Mouse (Mus musculus) midbrain, postnatal 0 days (tissue): ENCODE measurements around the gene Rfk. TPM values are rescaled to one million over a fixed set of nuclear protein-coding genes. Genes with fewer than 3 reads are reported as not detected.

Experiments used
- ATAC-seq: fragments of 200-750 bp; cut with Nextera tagmentation; 2 replicates; pipeline ENCODE4 v1.8.0; 2017; ENCODE audit warnings: moderate number of reproducible peaks, mild to moderate bottlenecking, moderate TSS enrichment, moderate library complexity; ENCODE audit not compliant: low FRiP score
- DNase-seq: peaks from one replicate; pipeline ENCODE4 v3.0.0-alpha.2; 2015; ENCODE audit warnings: low spot score
- H3K27ac ChIP-seq: fragments of 300-500 bp; sonication (generic); 2 replicates; pipeline ENCODE4 v1.5.1; 2014; ENCODE audit warnings: low read depth, mild to moderate bottlenecking, low read length, mixed read lengths
- H3K27me3 ChIP-seq: fragments of 300-500 bp; sonication (generic); 2 replicates; pipeline ENCODE4 v1.6.1; 2014; ENCODE audit warnings: low read length, control low read depth, mixed read lengths; ENCODE audit not compliant: insufficient read depth
- H3K36me3 ChIP-seq: fragments of 300-500 bp; sonication (generic); 2 replicates; pipeline ENCODE4 v1.6.1; 2014; ENCODE audit warnings: low read length, control low read depth, mixed read lengths; ENCODE audit not compliant: insufficient read depth
- H3K4me1 ChIP-seq: fragments of 300-500 bp; sonication (generic); 2 replicates; pipeline ENCODE4 v1.6.1; 2014; ENCODE audit warnings: mild to moderate bottlenecking, control low read depth, antibody characterized with exemption, low read length, mixed read lengths; ENCODE audit not compliant: insufficient read depth
- H3K4me2 ChIP-seq: fragments of 300-500 bp; sonication (generic); 2 replicates; pipeline ENCODE4 v1.6.1; 2014; ENCODE audit warnings: low read depth, mild to moderate bottlenecking, low read length, mixed read lengths; ENCODE audit not compliant: poor library complexity, severe bottlenecking
- H3K4me3 ChIP-seq: fragments of 300-500 bp; sonication (generic); 2 replicates; pipeline ENCODE4 v1.5.1; 2014; ENCODE audit warnings: low read depth, mild to moderate bottlenecking, low read length, moderate library complexity
- H3K9ac ChIP-seq: fragments of 300-500 bp; sonication (generic); replicated peaks from 2 replicates; pipeline ENCODE4 v1.6.1; 2014; ENCODE audit warnings: mild to moderate bottlenecking, low read length, moderate library complexity, mixed read lengths; ENCODE audit not compliant: poor library complexity, severe bottlenecking
- H3K9me3 ChIP-seq: fragments of 300-500 bp; sonication (generic); 2 replicates; pipeline ENCODE4 v1.6.1; 2016; ENCODE audit warnings: low read length, control low read depth
- CTCF ChIP-seq: IDR thresholded peaks from 2 replicates; pipeline ENCODE4 v1.5.1; 2016; ENCODE audit warnings: antibody characterized with exemption, mild to moderate bottlenecking
- WGBS: fragments of 180-500 bp; shearing (Covaris S2); extraction: QIAGEN DNeasy Blood & Tissue Kit; methylation state at CpG from one replicate; pipeline ENCODE4 v1.1.7; 2014; 5-methylcytosine and 5-hydroxymethylcytosine counted together
- polyA plus RNA-seq: library from polyadenylated mRNA; unstranded; fragments of >200 nt; fragmentation: Nextera tagmentation; extraction: Ambion mirVana; gene quantifications from 2 replicates; pipeline ENCODE4 v1.2.1, GENCODE M21; 2015
- total RNA-seq: library from RNA; depleted of rRNA; stranded (reverse); fragments of >200 nt; gene quantifications from 2 replicates; pipeline ENCODE4 v1.2.3, GENCODE M21; 2014

Gene Rfk
- total and polyA plus RNA-seq, 2 experiments from 2014 or later = 51.6 to 84.9 TPM

GRCm38 (mm10) chr19:17354797-17355196, 39.0 kb upstream of the Rfk start:
- Histone ChIP-seq H3K27me3 (peaks cover 16% of the 10 kb centered on the region; the same call in 1 of the 2 replicates), H3K4me1 (no peaks in the 10 kb centered on the region; the same call in 1 of the 2 replicates), H3K9me3 (no peaks in the 10 kb centered on the region), H3K4me3 (no peak overlapping the region), H3K4me2 (no peak overlapping the region), H3K9ac (no peak overlapping the region), H3K36me3 (no peaks in the 10 kb centered on the region), H3K27ac (no peak overlapping the region)
- ATAC-seq (no peak), DNase-seq (no peak)
- TF ChIP-seq CTCF = no peak
- 77% methylated on average over 4 of the region's 4 CpGs for WGBS

GRCm38 (mm10) chr19:17355361-17355760, 38.5 kb upstream of the Rfk start:
- Histone ChIP-seq H3K4me1 (no peaks in the 10 kb centered on the region; the same call in 1 of the 2 replicates), H3K9ac (no peak overlapping the region), H3K4me2 (no peak overlapping the region), H3K9me3 (no peaks in the 10 kb centered on the region), H3K36me3 (no peaks in the 10 kb centered on the region), H3K27me3 (peaks cover 16% of the 10 kb centered on the region; the same call in 1 of the 2 replicates), H3K4me3 (no peak overlapping the region), H3K27ac (no peak overlapping the region)
- DNase-seq (no peak), ATAC-seq (no peak)
- 38% methylated on average over 4 of the region's 4 CpGs for WGBS
- TF ChIP-seq CTCF = no peak

- Histone ChIP-seq H3K9ac (no peak overlapping the region), H3K4me3 (peak overlapping the region; percentile 36), H3K4me1 (no peaks in the 10 kb centered on the region; the same call in 1 of the 2 replicates), H3K9me3 (no peaks in the 10 kb centered on the region), H3K27me3 (peaks cover 16% of the 10 kb centered on the region; the same call in 1 of the 2 replicates), H3K4me2 (peak overlapping the region; percentile 72), H3K27ac (no peak overlapping the region), H3K36me3 (no peaks in the 10 kb centered on the region)
- no peak for DNase-seq
- ATAC-seq = no peak
- TF ChIP-seq CTCF = no peak
- 1% methylated on average over 50 of the region's 50 CpGs for whole genome bisulfite sequencing
Measured at GRCm38 (mm10) chr19:17355950-17356867, 37.6 kb upstream of the Rfk start.

GRCm38 (mm10) chr19:17356932-17357331, 36.9 kb upstream of the Rfk start:
- Histone ChIP-seq H3K4me2 (no peak overlapping the region), H3K9ac (no peak overlapping the region), H3K27ac (no peak overlapping the region), H3K4me1 (no peaks in the 10 kb centered on the region; the same call in 1 of the 2 replicates), H3K36me3 (no peaks in the 10 kb centered on the region), H3K9me3 (no peaks in the 10 kb centered on the region), H3K27me3 (peaks cover 16% of the 10 kb centered on the region; the same call in 1 of the 2 replicates), H3K4me3 (no peak overlapping the region)
- ATAC-seq = no peak
- no peak for DNase-seq
- 83% methylated on average over 6 of the region's 6 CpGs for WGBS
- TF ChIP-seq CTCF = no peak

DNA sequence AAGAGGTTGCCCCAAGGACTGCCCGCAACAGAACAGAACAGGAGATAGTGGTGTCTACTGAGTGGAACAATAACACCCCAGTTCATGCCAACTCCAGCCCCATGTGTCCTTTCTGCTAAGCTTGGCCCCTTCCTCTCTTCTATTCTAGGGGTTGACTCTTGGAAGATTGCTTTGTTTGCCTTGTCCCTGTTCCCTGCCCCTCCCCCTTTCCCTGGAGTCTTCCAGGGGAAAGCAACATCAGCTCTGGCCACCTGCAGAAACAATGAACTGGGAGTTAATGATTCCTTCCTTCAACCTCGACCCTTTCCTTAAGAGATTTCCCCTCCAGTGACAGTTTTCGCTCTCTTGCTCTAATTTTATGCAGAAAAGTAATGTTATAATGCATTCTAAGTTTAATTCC, 36.5 kb upstream of the Rfk start:
- Histone ChIP-seq H3K27me3 (peaks cover 16% of the 10 kb centered on the region; the same call in 1 of the 2 replicates), H3K9me3 (no peaks in the 10 kb centered on the region), H3K36me3 (no peaks in the 10 kb centered on the region), H3K9ac (no peak overlapping the region), H3K4me3 (no peak overlapping the region), H3K4me1 (no peaks in the 10 kb centered on the region; the same call in 1 of the 2 replicates), H3K4me2 (no peak overlapping the region), H3K27ac (no peak overlapping the region)
- no peak for DNase-seq
- ATAC-seq = no peak
- 54% methylated on average over 3 of the region's 3 CpGs for WGBS
- no peak for TF ChIP-seq CTCF

GRCm38 (mm10) chr19:17359315-17359890, 34.4 kb upstream of the Rfk start:
- no peak for TF ChIP-seq CTCF
- H3K4me2 ChIP-seq = no peak overlapping the region

More at GRCm38 (mm10) chr19:17359315-17359890, 34.4 kb upstream of the Rfk start:
- no peak overlapping the region for H3K4me3 ChIP-seq
- H3K9me3 ChIP-seq = no peaks in the 10 kb centered on the region
- H3K4me1 ChIP-seq = no peaks in the 10 kb centered on the region; the same call in 1 of the 2 replicates
- DNase-seq (no peak), ATAC-seq (no peak)
- WGBS = 76% methylated on average over 14 of the region's 14 CpGs
- H3K9ac ChIP-seq = no peak overlapping the region
- H3K36me3 ChIP-seq = no peaks in the 10 kb centered on the region
- H3K27ac ChIP-seq = no peak overlapping the region
- peaks cover 16% of the 10 kb centered on the region; the same call in 1 of the 2 replicates for H3K27me3 ChIP-seq
